Mouse (Mus musculus) thymus, adult 18-20 months (tissue): ENCODE measurements around the gene Mapkapk2.
"Not testable (repeated sequence)": the region's sequence is repeated elsewhere in the genome, so short reads cannot be mapped to it uniquely, and the experiment has no call there.

Source experiments
- DNase-seq, 2 experiments: peaks; one replicate each; pipeline ENCODE4 v3.0.0; 2022; ENCODE audit warnings: mixed read lengths in 2 of 2

The Mapkapk2 gene

DNA sequence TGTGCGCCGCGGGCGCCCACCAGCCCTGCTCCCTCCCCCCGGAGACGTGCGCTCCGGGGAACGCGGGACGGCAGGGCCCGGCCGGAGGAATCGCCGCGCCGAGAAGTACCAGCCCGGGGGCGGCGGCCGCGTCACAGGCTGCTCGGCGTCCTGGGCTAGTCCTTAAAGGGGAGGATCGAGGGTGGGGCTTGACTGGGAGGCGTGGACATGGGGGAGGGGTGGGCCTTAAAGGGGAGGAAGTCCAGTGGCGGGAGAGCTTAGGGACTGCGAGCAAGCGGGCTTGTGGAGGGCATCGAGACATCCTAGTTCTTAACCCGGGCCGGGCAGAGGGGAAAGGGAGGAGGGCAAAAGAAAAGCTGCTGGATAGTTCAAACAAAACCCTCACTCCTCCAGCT is at the start of gene Mapkapk2:
Gene Mapkapk2, minus strand, starts transcription at position 127 of the 395 bp plus-strand sequence.
- peak; percentile 73 to 79 for DNase-seq

DNA sequence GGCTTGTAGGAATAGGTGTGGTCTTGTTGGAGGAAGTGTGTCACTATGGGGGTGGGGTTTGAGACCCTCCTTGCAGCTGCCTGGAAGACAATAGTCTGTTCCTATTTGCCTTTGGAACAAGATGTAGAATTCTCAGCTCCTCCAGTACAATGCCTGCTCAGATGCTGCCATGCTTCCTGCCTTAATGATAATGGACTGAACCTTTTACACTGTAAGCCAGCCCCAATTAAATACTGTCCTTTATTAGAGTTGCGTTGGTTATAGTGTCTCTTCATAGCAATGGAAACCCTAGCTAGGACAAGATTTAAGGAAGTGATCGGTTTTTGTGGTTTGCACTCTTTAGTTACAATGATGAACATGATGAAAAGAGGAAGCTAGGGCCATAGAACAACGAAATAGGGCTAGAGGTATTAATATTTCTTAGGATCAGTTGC is 48.6 kb upstream of the Mapkapk2 start:
- DNase-seq = no peak

DNA sequence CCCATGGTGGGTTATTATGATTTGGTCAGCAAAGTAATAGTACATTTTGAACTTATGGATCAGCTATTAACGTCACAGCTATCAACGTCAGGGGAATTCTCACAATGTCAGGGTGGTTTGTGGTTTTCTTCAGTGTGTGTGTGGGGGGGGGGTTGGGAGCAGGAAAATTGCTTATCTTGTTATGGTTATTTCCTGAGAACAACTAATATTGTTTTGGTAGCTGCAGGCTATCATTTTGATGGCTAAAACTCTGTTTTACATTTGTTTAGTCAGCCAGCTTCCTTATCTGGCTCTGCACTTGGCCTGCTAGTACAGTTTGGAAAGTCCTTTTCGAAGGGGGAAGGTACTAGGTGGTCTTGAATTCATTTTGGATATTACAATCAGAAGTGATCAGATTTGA is 47.6 kb upstream of the Mapkapk2 start:
- not testable (repeated sequence) for DNase-seq

DNA sequence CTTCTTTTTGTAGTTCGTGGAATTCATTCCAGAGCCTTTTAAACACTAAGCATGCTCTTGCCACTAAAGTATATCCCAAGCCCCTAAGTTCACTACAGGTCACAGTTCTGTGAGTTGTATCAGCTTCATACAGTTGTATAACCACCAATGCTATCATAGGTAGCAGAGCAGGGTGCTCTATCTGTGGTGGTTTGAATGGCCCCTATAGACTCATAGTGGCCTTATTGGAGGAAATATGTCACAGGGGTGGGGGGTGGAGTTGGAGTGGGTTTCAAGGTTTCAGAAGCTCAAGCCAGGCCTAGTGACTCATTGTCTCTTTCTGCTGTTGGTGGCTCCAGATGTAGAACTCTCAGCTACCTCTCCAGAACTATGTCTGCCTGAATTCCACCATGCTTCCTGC is 44.8 kb upstream of the Mapkapk2 start:
- no peak for DNase-seq

DNA sequence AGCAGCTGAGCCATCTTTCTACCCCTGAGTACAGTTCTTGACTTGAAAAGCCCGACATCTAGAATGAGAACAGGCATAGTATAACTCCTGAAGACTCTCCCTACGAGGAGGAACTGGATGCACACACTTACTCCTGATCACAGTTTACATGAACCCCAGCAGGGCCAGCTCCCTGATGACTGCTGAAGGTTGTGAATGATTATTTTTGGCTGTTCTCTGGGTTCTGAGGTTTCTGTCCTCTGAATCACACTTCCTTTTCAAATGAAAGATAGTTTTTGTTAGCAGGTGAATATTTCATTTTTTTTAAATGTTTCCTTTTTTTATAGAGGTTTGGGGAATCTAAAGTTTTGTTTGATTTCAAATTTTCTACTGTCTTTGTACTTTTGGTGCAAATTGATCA is 43.8 kb upstream of the Mapkapk2 start:
- DNase-seq = no peak

DNA sequence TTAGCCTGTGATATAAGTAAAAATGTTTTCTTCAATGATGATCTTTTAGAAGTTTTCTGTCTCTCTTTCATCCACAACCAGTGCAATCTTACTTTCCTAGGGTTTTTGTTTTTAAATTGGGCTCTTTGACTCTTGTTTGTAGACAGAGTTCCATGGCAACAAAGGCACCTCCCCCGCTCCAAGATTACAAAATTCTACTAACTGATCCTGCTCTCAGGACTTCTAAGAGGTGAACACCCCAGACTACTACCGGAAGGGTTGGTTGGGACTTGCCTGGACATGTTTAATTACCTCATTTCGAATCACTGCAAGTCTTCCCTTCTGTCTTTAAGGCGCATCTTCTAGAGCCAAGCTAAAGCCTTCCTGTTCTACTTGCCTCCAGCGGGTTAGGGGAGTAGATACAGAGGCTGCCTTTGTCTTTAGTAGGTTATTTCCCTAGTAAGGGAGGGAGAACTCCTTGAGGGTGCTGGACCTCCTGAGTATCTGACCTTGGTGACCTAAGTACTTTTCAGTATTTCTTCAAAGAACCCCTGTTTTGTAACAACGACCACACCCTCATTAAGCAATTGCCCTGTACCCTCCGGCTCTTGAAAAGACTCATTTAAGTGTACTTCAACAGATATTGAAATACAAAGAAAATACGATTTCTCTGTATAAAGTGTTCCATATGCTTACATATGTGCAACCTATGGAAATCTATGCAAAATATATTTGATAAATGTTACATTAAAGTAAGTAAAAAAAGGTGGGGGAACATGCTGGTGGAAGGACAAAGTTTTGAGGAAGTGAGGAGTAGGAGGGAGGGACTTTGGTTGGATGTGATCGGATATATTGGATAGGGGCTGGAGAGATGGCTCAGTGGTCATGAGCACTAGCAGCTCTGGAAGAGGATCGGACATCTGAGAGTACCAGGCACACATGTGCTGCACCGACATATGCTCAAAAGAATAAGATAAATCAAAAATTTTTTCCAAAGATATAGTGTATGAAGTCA is 41.8 kb upstream of the Mapkapk2 start:
- no peak for DNase-seq

DNA sequence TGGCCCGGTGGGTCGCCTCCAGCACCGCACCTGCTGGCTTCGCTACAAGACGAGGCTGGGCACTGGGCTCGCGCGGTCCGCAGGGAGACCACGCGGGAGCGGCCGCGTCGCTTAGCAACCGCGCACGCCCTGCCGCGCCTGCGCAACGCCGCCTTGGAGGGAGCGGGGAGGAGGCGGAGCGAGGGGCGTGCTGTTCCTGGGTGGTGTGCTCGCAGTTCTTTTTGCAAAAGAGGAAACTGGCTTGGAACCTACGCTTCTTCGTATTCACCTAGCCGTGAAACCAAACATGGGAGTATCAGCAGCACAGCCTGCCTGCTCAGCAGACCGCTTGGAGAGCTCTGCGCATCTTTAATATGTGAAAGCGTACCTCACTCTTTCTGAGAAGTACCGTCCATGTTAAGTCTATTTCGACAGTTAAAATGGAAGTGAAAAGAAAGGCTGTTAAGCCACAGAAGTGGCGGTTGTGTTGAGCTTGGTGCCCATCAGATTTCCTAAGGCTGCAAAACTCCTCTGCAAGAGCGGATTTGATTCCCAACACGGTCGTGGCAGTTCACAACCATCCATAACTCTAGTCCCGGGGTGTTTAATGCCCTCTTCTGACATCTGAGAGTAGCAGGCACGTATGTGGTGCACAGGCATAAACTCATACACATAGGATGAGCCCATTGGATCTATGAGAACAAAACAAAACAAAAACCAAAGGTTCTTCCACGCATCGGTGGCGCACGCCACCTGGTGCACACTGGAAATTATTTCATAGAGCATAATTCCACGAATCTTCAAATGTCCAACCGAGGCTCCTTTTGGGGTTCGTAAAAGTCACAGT is 40.8 kb upstream of the Mapkapk2 start, which contains the start of gene Dyrk3:
Gene Dyrk3, minus strand, starts transcription at position 150 of the 826 bp plus-strand sequence.
- DNase-seq = peak; percentile 83 to 85

DNA sequence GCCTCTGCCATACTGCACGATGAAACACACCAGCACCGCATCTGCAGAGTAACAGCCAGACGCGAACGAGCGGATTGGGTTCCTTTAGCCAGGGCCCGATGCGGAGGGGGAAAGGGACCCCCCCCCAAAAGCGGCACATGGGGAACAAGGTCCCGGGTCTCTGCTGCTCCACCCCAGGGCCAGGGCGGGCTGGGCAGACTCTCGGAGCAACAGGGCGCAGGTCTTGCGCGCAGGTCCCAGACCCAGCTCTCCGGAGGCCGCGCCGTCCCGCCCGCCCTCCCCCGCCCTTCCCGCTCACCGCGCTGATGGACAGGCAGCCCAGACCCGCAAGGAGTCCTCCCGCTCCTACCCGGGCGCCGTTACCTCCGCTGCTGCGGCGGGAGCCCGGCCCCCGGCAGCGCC is 40.1 kb upstream of the Mapkapk2 start:
- no peak for DNase-seq

DNA sequence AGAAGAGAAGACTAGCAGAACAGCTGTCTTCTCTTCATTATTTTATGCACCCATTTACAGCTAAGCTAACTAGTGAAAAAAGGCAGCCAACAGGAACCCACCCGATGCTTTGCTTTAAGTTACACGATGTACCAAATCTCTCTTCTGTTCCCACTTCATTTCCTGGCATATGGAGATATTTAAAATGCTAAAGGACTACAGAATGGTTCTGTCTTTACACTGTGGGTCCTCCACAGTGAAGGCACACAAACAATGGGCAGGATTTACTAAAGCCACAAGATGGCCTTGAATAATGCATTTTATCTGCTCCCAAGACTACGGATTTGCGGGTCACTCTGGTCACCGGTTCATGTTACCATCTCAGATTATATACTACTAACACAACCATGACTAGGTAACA is 39.5 kb upstream of the Mapkapk2 start:
- no peak for DNase-seq

DNA sequence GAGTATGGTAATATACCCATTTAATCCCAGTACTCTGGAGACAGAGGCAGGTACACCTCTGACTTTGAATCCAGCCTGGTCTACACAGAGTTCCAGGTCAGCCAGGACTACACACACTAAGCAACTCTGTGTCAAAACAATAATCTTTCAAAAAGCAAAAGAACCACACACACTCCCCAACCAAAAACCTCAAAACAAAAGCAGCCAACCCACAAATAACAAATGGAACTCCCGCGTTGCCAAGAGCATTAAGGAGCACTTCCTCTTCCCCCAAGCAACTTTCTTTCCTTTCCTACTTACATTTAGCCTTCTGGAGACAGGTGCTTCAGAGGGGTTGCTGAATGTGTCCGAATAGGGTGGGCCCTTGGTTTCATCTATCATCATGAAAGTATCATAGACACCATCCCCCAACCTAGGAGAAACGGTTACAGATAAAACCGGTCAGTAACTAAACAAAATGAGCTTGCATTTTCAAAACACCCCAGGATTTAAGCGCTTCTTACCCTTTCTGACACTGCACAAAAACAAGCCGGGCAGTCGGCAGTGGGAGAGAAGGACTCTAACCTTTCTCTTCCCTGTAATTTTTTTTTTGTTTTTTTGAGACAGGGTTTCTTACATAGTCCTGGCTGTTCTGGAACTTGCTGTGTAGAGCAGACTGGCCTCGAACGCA is 38.5 kb upstream of the Mapkapk2 start:
- no peak for DNase-seq

DNA sequence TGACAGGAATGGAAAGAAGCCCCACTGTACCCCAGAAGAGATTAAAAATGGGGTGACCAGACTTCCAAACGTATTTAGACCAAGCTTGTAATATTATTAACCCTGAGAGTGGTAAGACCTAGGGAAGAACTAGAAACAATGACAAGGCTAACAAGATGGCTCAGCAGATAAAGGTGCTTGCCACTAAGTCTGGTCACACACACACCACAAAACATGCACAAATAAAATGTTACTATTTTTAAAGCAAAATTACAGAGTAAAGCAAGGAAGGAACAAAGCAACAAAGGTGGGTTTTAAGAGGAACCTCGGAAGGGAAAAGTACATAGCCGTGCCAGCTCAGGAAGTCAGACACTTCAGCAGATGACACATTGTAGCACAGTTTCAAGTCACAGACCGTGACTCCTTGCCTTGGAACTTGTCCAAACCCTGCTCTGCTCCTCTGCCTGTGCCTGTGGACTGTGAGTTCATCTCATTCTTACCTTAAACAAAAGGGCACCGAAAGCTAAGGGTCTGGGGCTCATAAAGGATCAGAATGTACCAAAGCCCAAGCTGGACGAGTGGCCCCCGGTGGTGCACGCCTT is 37.4 kb upstream of the Mapkapk2 start:
- no peak for DNase-seq

DNA sequence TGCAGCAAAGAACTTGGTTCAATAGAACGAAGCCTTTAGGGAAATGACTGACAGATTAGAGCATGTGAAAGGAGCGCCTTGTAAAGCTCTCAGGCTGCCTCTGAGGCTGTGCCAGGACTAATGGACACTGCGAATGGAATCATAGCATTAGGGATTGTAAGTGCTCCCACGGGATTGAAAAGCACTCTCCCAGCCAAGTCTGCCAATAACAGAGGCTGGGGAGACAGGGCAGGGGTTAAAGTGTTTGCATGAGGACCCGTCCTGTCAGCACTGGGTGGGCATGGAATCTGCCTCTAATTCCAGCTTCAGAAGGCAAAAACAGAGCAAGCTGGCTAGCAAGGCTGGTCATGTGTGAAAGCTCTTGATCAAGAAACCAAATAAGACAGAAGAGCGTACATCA is 36.6 kb upstream of the Mapkapk2 start:
- no peak for DNase-seq

DNA sequence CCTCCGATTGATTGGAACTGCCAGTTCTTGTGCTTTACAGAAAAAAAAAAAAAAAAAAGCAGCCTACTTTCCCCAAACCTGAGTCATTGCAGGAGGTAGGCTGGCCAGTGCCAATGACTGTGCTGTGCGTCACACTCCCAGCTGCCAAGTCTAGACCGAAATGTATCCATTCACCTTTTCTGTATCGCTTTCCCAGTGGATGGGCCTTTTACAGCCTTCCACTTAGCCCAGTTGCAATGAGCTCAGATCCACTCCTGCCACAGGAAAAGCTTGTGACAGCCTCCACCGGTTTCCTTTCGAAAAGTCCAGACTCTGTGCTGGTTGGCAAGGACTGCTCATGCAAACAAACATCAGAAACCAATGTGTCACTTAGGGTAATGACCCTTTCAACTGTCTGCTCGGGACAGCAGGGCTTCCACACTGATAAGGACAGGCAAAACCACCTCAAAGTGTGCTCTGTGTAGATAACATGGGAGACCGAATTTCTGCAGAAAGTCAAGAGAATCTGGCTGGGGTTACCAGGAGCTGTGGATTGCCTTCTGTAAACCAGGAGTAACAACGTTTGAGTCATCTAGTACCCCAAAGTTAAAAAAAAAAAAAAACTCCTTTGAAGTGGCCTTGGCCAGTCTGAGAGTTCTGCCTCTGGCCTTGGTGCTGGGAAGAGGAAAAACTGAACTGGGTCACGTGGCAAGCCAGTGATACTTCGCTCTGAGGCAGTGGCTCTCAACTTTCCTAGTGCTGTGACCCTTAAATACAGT is 28.5 kb upstream of the Mapkapk2 start:
- DNase-seq = no peak

DNA sequence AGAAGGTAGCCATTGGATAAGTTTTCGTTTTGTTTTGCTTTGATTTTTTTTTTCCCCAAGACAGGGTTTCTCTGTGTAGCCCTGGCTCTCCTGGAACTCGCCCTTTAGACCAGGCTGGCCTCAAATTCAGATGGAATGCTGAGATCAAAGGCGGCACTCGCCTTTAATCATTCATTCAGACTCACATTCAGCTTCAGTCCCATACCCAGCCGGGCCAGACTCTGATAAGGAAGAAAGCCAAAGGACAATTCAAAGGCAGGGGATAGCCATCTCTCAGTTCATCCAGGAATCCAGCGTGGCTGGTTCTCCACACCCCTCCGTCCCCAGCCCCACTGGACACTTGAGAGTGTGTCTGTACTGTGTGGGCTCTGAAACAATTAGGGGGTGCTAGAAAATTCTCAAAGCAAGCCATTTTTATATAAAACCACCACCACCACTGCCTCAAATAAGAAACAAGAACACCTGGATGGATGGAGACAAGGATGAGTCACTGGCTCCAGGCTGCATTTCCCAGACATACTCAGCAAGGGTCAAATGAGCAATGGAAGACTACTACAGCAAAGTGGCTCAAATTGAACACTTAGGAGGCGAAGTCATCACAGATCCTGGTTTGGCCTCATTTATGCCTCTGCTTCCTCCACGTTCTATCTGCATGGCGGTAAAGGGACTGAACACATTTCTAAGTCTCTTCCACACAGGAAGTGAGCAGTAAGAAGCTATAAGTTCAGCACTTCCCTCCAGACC is 26.1 kb upstream of the Mapkapk2 start:
- no peak for DNase-seq

DNA sequence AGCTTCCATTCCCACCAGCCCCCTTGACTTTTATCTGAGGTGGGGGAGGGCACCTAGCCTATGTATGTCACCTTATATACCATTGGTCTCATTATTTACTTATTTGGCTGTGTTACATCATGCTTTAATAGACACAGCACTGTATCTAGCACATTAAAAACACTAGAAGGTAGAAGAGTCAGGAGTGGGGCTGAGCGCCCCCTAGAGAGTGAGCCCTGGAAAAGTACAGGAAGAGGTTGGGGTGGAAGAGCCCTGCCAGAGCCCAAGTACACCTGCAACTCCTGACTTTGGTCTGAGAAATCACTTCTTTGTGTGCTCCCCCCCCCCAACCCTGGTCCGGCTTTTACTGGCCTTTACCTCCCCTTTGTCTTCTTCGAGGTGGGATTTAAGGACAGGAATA is 24.4 kb upstream of the Mapkapk2 start:
- DNase-seq = no peak

DNA sequence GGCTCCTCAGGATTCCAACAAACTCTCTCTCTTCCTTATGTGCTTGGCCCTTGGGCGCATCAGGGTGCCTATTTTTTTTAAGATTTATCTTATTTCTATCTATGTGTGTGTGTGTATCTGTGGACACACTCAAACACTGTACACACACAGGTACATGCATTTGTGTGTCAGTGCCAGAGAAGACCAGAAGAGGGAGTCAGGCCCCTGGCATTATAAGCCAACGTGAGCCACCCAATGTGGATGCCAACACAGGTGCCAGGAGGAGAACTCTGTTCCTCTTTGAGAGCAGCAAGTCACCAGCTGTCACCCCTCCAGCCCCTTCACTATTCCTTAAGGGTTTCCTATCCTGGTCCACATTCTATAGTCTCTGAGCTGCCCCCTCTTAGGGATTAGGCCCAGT is 21.4 kb upstream of the Mapkapk2 start:
- DNase-seq = no peak

DNA sequence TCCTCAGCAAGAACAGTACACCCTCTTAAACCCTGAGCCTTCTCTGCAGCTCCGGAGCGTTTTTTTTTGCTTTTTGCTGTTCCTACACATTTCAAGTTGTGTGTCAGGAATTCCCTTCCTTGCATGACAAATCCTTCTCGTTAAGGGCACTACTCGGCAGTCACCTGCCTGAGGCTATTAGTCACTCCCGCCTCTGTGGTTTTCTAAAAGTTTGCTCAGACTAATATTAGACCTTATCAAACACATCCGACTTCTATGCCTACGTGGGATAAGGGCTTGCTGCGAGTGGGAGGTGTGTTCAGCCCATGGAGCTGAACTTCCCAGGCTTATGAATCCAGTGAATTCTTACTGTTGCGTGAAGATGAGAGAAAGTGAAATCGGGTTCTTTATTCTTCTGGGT is 20.9 kb upstream of the Mapkapk2 start:
- no peak for DNase-seq

DNA sequence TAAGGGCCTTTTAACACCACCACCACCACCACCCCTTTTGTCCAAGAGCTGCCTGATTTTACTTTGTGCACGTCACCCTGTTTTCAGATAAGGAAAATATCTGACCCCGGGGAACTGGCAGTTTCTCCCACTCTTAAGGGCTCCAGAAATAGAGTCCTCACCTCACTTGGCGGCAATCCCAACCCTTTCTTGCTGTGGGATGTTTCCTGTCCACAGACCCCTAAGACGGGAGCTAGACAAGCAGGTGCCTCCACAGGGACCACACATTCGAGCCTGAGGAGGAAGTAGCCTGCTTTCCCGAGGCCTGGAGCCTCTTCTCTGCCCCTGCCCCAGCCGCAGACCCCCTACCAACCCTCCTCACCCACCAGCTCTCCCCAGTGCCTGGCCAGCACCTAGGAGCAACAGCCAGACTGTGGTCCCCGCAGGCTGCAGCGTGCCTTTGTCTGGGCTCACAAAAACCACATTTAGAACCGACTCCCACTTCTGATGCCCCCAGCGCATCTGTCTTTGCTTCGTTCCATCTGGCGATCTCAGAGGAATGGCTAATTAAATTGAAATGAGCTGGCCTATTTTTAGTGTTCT is 18.9 kb upstream of the Mapkapk2 start:
- DNase-seq = no peak

DNA sequence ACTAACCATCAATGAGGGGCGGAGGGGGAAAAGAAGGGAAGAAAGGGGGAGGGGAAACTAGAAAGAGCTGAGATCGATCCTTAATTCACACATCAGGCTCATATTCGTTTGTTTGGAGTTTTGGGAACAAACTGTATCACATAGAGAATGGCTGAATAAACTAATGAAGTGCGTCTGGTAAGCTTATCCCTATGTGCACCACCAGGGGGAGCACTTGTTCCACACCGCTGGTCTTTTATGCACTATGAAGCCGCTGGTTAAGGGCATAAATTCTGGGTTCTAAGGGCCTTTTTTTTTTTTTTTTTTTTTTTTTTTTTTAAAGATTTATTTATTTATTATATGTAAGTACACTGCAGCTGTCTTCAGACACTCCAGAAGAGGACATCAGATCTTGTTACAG is 18.3 kb upstream of the Mapkapk2 start:
- DNase-seq = no peak

DNA sequence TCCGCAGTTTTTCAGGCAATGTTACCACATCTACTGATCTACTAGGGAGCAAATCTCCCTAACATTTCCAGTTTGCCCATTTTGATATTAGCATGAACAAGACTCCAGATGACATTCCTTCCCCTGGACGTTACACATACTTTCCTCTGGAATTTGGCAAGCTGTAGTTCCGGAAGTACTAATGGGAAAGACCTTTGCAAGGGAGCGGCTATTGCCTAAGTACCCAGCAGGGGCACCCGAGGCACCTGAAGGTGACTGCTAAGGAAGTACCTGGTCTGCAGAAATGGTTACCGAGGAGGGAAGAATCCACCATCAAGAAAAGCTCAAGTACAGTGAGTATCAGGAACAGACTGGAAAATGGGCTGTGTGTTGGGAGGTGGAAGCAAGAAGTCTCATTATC is 14.9 kb upstream of the Mapkapk2 start:
- DNase-seq = no peak
